Mouse (Mus musculus) adrenal gland, adult 10 weeks (tissue): ENCODE data around the gene Shld2. TPM values are rescaled to one million over a fixed set of nuclear protein-coding genes. Genes with fewer than 3 reads are reported as not detected.

Experiments
- polyA plus RNA-seq: library from polyadenylated mRNA; stranded (reverse); fragments of 350-450 nt; fragmentation: Illumina TruSeq; extraction: RNeasy Lipid Tissue Mini Kit (QIAGEN cat#74804); gene quantifications from one replicate; pipeline ENCODE4 v1.2.3, GENCODE M21; 2014; ENCODE audit warnings: low read depth, low replicate concordance

Gene Shld2
- polyA plus RNA-seq = 23.3 TPM

DNA sequence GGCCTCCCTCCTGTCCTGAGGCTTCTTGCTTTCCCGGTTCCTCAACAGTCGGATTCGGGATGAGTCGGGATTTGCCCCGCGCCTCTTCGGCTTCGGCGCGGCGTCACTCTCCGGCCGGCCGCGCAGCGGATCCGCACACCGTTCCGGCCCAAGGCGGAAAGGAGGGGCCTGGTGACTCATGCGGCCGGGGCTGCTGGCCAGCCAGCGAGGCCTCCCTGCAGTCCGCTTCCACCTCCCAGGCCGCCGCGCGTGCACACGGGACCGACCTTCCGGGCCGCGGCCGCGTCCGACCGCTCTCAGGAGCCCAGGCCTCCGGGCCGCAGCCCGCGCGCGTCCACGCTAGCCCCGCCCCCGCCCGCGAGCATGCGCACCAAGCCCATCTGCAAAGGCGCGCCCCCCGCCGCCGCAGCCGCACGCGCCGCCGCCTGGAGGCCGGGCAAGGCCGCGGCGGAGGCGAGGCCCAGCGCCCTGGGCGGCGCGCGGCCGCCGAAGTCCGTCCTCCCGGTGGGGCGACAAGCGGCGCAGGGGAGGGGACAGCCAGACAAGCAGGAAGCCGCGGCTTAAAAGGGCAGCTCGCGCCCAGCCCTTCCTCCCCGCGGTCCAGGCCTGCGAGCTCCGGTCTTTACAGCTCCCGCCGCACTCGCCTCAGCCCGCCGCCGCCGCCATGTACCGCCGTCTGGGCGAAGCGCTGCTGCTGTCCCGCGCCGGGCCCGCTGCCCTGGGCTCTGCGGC is at the start of gene Shld2, which contains the start of gene Glud1:
Gene Shld2 (minus strand): TSS at position 260 of the 732 bp plus-strand sequence.
Gene Glud1 (plus strand): TSS at position 494 of the 732 bp plus-strand sequence.

DNA sequence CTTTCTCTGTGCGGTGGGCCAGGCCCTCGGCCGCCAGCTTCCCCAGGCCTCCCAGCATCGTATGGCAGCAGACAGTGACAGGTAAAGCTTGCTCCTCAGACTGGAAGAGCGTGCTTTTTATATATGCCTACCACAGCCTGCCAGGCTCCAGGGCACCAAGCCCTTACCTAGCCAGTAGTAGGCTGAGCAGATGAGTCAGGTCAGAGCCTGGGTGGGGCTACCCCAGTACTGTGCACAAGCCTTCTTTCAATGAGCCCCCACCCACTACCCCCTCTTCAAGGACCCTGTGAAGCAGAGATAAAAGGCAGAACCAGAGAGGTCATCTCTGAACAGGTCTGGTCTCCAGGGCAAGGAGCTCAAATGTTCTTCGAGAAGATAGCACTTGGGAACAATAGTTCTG is 45.0 kb upstream of the Shld2 start, which contains the start of gene Fam25c:
Gene Fam25c (minus strand): TSS at position 133 of the 400 bp plus-strand sequence.

DNA sequence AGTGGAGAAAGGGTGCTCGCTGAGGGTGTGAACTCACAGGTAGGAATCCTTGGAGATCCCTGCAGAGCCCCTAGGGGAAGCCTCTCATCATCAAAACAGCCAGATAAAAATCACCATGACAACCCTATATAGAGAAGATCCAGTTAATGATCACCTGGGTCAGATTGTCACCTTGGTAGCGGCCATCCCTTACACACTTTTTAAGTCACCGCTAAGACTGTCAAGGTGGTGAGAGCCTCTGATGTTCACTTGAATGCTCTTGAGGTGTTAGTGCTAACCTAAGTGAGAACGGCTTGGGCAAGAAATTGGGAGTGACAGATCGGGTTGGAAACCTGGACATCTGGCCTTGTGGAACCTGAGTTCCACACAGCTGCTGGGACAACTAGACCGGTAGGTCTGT is 91.0 kb downstream of the Shld2 start, which contains the start of gene Syt15:
Gene Syt15 (plus strand): TSS at position 301 of the 400 bp plus-strand sequence.

DNA sequence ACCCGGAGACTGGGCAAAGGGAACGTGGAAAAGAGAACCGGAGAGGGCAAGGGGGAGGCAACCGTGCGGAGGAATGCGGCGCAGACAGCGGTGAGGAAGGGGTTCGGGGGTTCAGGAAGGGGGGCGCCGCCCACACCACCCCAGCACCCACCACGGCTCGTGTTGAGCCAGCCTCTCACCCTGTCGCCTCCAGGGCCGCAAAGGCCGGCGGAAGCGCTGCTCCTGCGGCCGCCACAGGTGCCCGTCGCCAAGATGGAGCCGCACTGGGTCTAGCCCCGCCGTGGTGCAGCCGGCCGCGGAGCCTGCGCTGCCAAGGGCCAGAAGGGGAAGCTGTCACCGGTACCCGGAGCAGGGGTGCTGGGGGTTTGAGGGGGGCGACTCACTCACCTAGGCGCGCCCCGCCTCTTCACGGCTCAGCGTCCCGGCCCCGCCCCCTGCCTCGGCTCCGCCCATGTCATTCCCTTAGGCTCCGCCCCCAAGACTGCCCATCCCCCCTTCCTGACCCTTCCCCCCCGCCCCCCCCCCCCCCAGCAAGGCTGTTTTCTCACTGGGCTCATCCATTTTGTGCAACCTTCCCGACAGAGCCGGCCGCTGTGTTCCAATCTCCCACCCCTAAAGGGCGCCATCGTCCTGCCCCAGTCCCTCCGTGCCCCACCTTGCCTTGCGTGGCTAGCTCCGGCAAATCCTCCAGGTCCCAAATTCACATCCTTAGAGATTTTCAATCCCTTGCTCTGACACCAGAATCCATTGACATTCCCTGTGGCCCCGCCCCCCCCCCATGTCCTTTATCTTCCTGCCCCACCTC is 108.9 kb downstream of the Shld2 start, which contains the start of gene Gprin2:
Gene Gprin2 (minus strand): TSS at position 423 of the 805 bp plus-strand sequence.

Other genes starting within 250 kb of the Shld2 start
- 0.52 TPM for gene Anxa8, start 224.5 kb downstream of the Shld2 start, polyA plus RNA-seq
- not detected for gene A630023A22Rik, start 207.7 kb downstream of the Shld2 start, polyA plus RNA-seq
- not detected for gene Npy4r, start 158.0 kb downstream of the Shld2 start, polyA plus RNA-seq
- 2.2 TPM for gene Gprin2, start 108.8 kb downstream of the Shld2 start, polyA plus RNA-seq
- gene Syt15, start 90.9 kb downstream of the Shld2 start, polyA plus RNA-seq = 0.35 TPM
- gene Glud1, start 234 bp upstream of the Shld2 start, polyA plus RNA-seq = 229 TPM
- not detected for gene Fam25c, start 44.9 kb upstream of the Shld2 start, polyA plus RNA-seq
- gene Sncg, start 64.3 kb upstream of the Shld2 start, polyA plus RNA-seq = 1.3 TPM
- 18.5 TPM for gene Mmrn2, start 65.0 kb upstream of the Shld2 start, polyA plus RNA-seq
- gene Bmpr1a, start 192.8 kb upstream of the Shld2 start, polyA plus RNA-seq = 203 TPM
- not detected for gene 9230112D13Rik, start 212.3 kb upstream of the Shld2 start, polyA plus RNA-seq